Mouse (Mus musculus): ENCODE measurements around the gene E330021D16Rik.

DNA sequence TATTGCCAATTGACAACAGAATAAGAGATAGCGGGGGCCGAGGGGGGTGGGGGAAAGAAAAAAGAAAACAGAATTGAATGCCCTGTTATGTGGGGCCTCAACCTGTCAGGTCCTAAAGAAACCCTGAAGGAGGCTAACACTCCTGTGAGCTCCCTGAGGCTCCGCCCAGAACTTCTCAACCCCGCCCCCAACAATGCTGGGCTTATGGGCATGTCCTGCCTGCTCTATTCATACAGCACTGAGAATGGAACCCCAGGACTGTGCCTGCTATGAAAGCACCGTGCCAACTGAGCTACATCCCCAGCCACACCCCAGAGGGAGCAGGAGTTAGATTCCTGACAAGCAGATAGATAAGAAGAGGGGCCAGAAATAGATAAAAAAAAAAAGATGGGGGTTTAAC is 2.5 kb upstream of the E330021D16Rik start:
- TF ChIP-seq CHD2 (IDR thresholded peaks at IDR 0.05; ENCODE audit: low read depth, low read length) (no peak), ZNF384 (IDR thresholded peaks at IDR 0.05; ENCODE audit: low read depth, low read length) (no peak), HCFC1 (IDR thresholded peaks at IDR 0.05; ENCODE audit: borderline replicate concordance, insufficient read depth, low read length) (no peak), MAFK (IDR thresholded peaks at IDR 0.05; ENCODE audit: insufficient read depth, low read depth, low read length) (no peak), ZC3H11A (IDR thresholded peaks at IDR 0.05; ENCODE audit: borderline replicate concordance, low read depth, low read length) (no peak)
